21 mouse cellular contexts compared by ENCODE assay signal in the genomic region with DNA sequence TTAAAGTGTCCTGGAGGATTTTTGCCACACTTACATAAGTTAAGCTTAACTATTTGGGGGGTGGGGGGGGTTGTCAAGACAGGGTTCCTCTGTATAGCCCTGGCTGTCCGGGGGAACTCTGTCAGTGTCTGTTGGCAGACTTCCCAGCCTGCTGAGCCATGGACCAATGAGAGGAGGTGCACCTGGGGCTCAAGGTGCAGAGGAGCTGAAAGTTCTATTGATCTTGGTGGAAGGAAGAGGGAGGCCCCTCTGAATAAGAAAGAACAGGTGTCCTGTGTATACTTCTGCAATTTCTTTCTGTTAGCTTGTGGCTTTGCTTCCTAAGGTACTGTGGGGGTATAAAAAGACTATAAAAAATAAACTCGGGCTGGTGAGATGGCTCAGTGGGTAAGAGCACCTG.
"Had no signal": no experiment of that assay in that cellular context is flagged by ENCODE, and none has a peak within 500 bp of the region (broad histone marks: within the 10 kb centered on the region; RNA-seq: fewer than 3 reads in every experiment).

No protein-coding gene starts in this region.

- DNase-seq: kidney, adult 2 months; left cerebral cortex, postnatal 4 days; lung, adult 18-20 months; lung, postnatal 10 days; lung, postnatal 36 days; retina, postnatal 1 day; right cerebral cortex, postnatal 25 days; spleen, adult 18-20 months had no signal

- H3K4me1 ChIP-seq: stomach, embryonic 15.5 days had no signal

- H3K9me3 ChIP-seq: limb, embryonic 12.5 days; limb, embryonic 15.5 days; liver, embryonic 12.5 days; liver, embryonic 15.5 days; lung, embryonic 15.5 days; midbrain, embryonic 10.5 days; midbrain, embryonic 13.5 days; neural tube, embryonic 13.5 days; stomach, embryonic 15.5 days had no signal

- ATAC-seq: liver, embryonic 12.5 days; midbrain, embryonic 13.5 days; midbrain, embryonic 16.5 days had no signal

- H3K4me2 ChIP-seq: limb, embryonic 12.5 days; limb, embryonic 15.5 days; liver, embryonic 12.5 days; liver, embryonic 15.5 days; lung, embryonic 15.5 days; midbrain, embryonic 13.5 days; neural tube, embryonic 13.5 days; stomach, embryonic 15.5 days had no signal

- H3K9ac ChIP-seq: limb, embryonic 12.5 days; limb, embryonic 15.5 days; liver, embryonic 12.5 days; liver, embryonic 15.5 days; lung, embryonic 15.5 days; midbrain, embryonic 13.5 days; neural tube, embryonic 13.5 days; stomach, embryonic 15.5 days had no signal

- H3K4me3 ChIP-seq: limb, embryonic 12.5 days; limb, embryonic 15.5 days; liver, embryonic 12.5 days; liver, embryonic 15.5 days; lung, embryonic 15.5 days; megakaryocyte, embryonic 14.5 days; midbrain, embryonic 10.5 days; midbrain, embryonic 13.5 days; myocyte; neural tube, embryonic 13.5 days; stomach, embryonic 15.5 days had no signal

- H3K27ac ChIP-seq: kidney, postnatal 0 days; limb, embryonic 12.5 days; limb, embryonic 15.5 days; liver, embryonic 12.5 days; liver, embryonic 15.5 days; lung, embryonic 15.5 days; midbrain, embryonic 10.5 days; midbrain, embryonic 13.5 days; neural tube, embryonic 13.5 days; stomach, embryonic 15.5 days had no signal

- H3K27me3 ChIP-seq: limb, embryonic 12.5 days; limb, embryonic 15.5 days; liver, embryonic 12.5 days; liver, embryonic 15.5 days; lung, embryonic 15.5 days; megakaryocyte, embryonic 14.5 days; midbrain, embryonic 13.5 days; neural tube, embryonic 13.5 days; stomach, embryonic 15.5 days had no signal

- H3K36me3 ChIP-seq: limb, embryonic 12.5 days; limb, embryonic 15.5 days; liver, embryonic 12.5 days; liver, embryonic 15.5 days; lung, embryonic 15.5 days; midbrain, embryonic 10.5 days; midbrain, embryonic 13.5 days; neural tube, embryonic 13.5 days; stomach, embryonic 15.5 days had no signal
